Mouse (Mus musculus): ENCODE results near the gene Afap1l2. TPM values are rescaled to one million over a fixed set of nuclear protein-coding genes. Genes with fewer than 3 reads are reported as not detected.

Gene Afap1l2
- total RNA-seq, 2 experiments from 2014 or later = 9.0 to 11.6 TPM

- no peak for DNase-seq (ENCODE audit: low spot score in 2 of 2)
Observed at GRCm38 (mm10) chr19:57009653-57010052, 1.6 kb upstream of the Afap1l2 start.

- DNase-seq (ENCODE audit: low spot score in 2 of 2) = no peak
Observed at GRCm38 (mm10) chr19:57007291-57007690, 737 bp downstream of the Afap1l2 start.

GRCm38 (mm10) chr19:57006841-57007240 lies 1.2 kb downstream of the Afap1l2 start:
- no peak for DNase-seq (ENCODE audit: low spot score in 2 of 2)

- no peak for DNase-seq (ENCODE audit: low spot score in 2 of 2)
Observed at GRCm38 (mm10) chr19:57005062-57005461, 3.0 kb downstream of the Afap1l2 start.

- peak in 1 of 2 experiments; percentile 30 for DNase-seq (ENCODE audit: low spot score in 2 of 2)
Observed at GRCm38 (mm10) chr19:57003460-57003810, 4.6 kb downstream of the Afap1l2 start.

- DNase-seq (ENCODE audit: low spot score in 2 of 2) = no peak
Observed at GRCm38 (mm10) chr19:57002741-57003459, 5.1 kb downstream of the Afap1l2 start.

- DNase-seq (ENCODE audit: low spot score in 2 of 2) = no peak
Observed at GRCm38 (mm10) chr19:57001926-57002325, 6.1 kb downstream of the Afap1l2 start.

GRCm38 (mm10) chr19:57000592-57000991 lies 7.4 kb downstream of the Afap1l2 start:
- no peak for DNase-seq (ENCODE audit: low spot score in 2 of 2)

GRCm38 (mm10) chr19:56999781-57000180 lies 8.2 kb downstream of the Afap1l2 start:
- DNase-seq (ENCODE audit: low spot score in 2 of 2) = no peak

- DNase-seq (ENCODE audit: low spot score in 2 of 2) = peak in 1 of 2 experiments; percentile 28
Observed at GRCm38 (mm10) chr19:56998910-56999309, 9.1 kb downstream of the Afap1l2 start.

- DNase-seq (ENCODE audit: low spot score in 2 of 2) = no peak
Observed at GRCm38 (mm10) chr19:56998331-56998730, 9.7 kb downstream of the Afap1l2 start.

GRCm38 (mm10) chr19:56997164-56997599 lies 10.8 kb downstream of the Afap1l2 start:
- no peak for DNase-seq (ENCODE audit: low spot score in 2 of 2)

- DNase-seq (ENCODE audit: low spot score in 2 of 2) = no peak
Observed at GRCm38 (mm10) chr19:56995441-56995840, 12.6 kb downstream of the Afap1l2 start.

GRCm38 (mm10) chr19:56994653-56995052 lies 13.4 kb downstream of the Afap1l2 start:
- no peak for DNase-seq (ENCODE audit: low spot score in 2 of 2)

- no peak for DNase-seq (ENCODE audit: low spot score in 2 of 2)
Observed at GRCm38 (mm10) chr19:56993763-56994162, 14.3 kb downstream of the Afap1l2 start.

- no peak for DNase-seq (ENCODE audit: low spot score in 2 of 2)
Observed at GRCm38 (mm10) chr19:56992978-56993545, 15.0 kb downstream of the Afap1l2 start.

- peak in 1 of 2 experiments; percentile 29 for DNase-seq (ENCODE audit: low spot score in 2 of 2)
Observed at GRCm38 (mm10) chr19:56990367-56991111, 17.5 kb downstream of the Afap1l2 start.

- DNase-seq (ENCODE audit: low spot score in 2 of 2) = no peak
Observed at GRCm38 (mm10) chr19:56989171-56989570, 18.9 kb downstream of the Afap1l2 start.

- no peak for DNase-seq (ENCODE audit: low spot score in 2 of 2)
Observed at GRCm38 (mm10) chr19:56984229-56984628, 23.8 kb downstream of the Afap1l2 start.

GRCm38 (mm10) chr19:56983757-56984156 lies 24.3 kb downstream of the Afap1l2 start:
- no peak for DNase-seq (ENCODE audit: low spot score in 2 of 2)

GRCm38 (mm10) chr19:56981760-56982159 lies 26.3 kb downstream of the Afap1l2 start:
- DNase-seq (ENCODE audit: low spot score in 2 of 2) = no peak

- peak in 1 of 2 experiments; percentile 11 for DNase-seq (ENCODE audit: low spot score in 2 of 2)
Observed at GRCm38 (mm10) chr19:56980803-56981202, 27.2 kb downstream of the Afap1l2 start.
